Mouse (Mus musculus): ENCODE measurements around the gene Arhgef38.

DNA sequence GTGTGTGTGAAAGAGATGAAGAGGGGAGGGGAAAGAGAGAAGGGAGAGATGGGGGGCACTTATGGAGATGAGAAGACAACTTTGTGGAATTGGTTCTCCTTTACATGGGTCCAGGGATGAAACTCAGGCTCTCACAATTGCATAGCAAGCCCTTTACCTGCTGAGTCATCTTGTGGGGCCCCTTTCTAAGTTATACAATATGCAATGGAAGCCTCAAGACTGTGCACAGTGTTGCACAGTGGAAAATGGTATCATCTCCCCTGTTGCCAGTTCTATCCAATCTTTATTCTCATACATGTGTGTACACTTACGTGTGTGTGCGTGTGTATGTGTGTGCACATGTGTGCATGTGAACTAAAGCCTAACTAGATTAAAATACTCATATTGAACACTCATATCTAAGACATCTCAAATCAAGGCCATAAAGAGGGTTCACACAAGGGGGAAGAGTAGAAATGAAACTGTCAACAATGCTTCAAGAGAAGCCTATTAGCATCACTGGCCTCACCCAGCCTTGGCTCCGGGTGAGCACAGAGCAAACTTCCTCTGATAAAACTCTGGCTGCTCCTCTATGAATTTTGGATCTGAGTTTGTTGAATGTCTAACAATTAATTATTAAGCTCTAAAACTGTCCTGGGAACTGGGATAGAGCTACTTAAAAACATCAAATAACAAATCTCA is 21.2 kb downstream of the Arhgef38 start:
- TF ChIP-seq MAFK (IDR thresholded peaks at IDR 0.05; ENCODE audit: insufficient read depth, low read depth, low read length) = no peak
- TF ChIP-seq ZNF384 (IDR thresholded peaks at IDR 0.05; ENCODE audit: low read depth, low read length) = no peak
- no peak for TF ChIP-seq HCFC1 (IDR thresholded peaks at IDR 0.05; ENCODE audit: borderline replicate concordance, insufficient read depth, low read length)
- no peak for TF ChIP-seq ZC3H11A (IDR thresholded peaks at IDR 0.05; ENCODE audit: borderline replicate concordance, low read depth, low read length)
- no peak for TF ChIP-seq CHD2 (IDR thresholded peaks at IDR 0.05; ENCODE audit: low read depth, low read length)
